ENCODE assay signal across 28 mouse cellular contexts in genomic region chr10:117406843-117407733, GRCm38 (mm10).
"Had no signal": no experiment of that assay in that cellular context is flagged by ENCODE, and none has a peak within 500 bp of the region (broad histone marks: within the 10 kb centered on the region; RNA-seq: fewer than 3 reads in every experiment).

No protein-coding gene starts in this region.

- H3K27me3 ChIP-seq: limb, embryonic 12.5 days; limb, embryonic 15.5 days; liver, embryonic 12.5 days; liver, embryonic 13.5 days; liver, embryonic 15.5 days; lung, embryonic 15.5 days; megakaryocyte, embryonic 14.5 days; midbrain, embryonic 15.5 days; neural tube, embryonic 12.5 days had no signal

- DNase-seq: left cerebral cortex, postnatal 4 days; liver; liver, embryonic 13.5 days; liver, postnatal 0 days; lung, adult 18-20 months; lung, adult 2 months; lung, embryonic 14.5 days; lung, postnatal 10 days; lung, postnatal 14 days; lung, postnatal 36 days; lung, postnatal 4 days; midbrain, embryonic 14.5 days had no signal

- H3K27ac ChIP-seq: limb, embryonic 10.5 days; limb, embryonic 12.5 days; limb, embryonic 13.5 days; limb, embryonic 15.5 days; liver, embryonic 12.5 days; liver, embryonic 13.5 days; liver, embryonic 14.5 days; liver, embryonic 15.5 days; lung, embryonic 15.5 days; macrophage; midbrain, embryonic 10.5 days; midbrain, embryonic 12.5 days; midbrain, embryonic 13.5 days; midbrain, embryonic 15.5 days; neural tube, embryonic 12.5 days had no signal

- H3K4me1 ChIP-seq: limb, embryonic 13.5 days; limb, embryonic 15.5 days; lung, embryonic 15.5 days had no signal

- H3K4me3 ChIP-seq: limb, embryonic 10.5 days; limb, embryonic 12.5 days; limb, embryonic 13.5 days; limb, embryonic 15.5 days; liver, embryonic 12.5 days; liver, embryonic 13.5 days; liver, embryonic 15.5 days; lung, embryonic 15.5 days; megakaryocyte, embryonic 14.5 days; midbrain, embryonic 10.5 days; midbrain, embryonic 12.5 days; midbrain, embryonic 13.5 days; midbrain, embryonic 15.5 days; myocyte; neural tube, embryonic 12.5 days had no signal
